Mouse (Mus musculus): ENCODE measurements around the gene C1galt1. TPM values are rescaled to one million over a fixed set of nuclear protein-coding genes. Genes with fewer than 3 reads are reported as not detected.

C1galt1 gene
- polyA plus RNA-seq, 1 experiment from 2014 or later: 5.2 TPM

GRCm38 (mm10) chr6:7830793-7831192 is 13.8 kb upstream of the C1galt1 start:
- DNase-seq (ENCODE audit: low spot score) (no peak), ATAC-seq (no peak)
- Histone ChIP-seq H3K4me2 (replicated peaks; ENCODE audit: low read depth, low read length) (no peak overlapping the region), H3K27me3 (replicated peaks; ENCODE audit: insufficient read depth, low read length) (no peaks in the 10 kb centered on the region), H3K9ac (replicated peaks; ENCODE audit: low read depth) (no peak overlapping the region), H3K4me1 (ENCODE audit: insufficient read depth, low read depth, low read length) (no peaks in the 10 kb centered on the region), H3K4me3 (ENCODE audit: low read depth, low read length) (no peak overlapping the region), H3K36me3 (ENCODE audit: insufficient read depth, low read length) (no peaks in the 10 kb centered on the region), H3K27ac (ENCODE audit: low read length) (no peak overlapping the region), H3K9me3 (ENCODE audit: low read length) (no peaks in the 10 kb centered on the region)
- no peak for TF ChIP-seq EP300 (IDR thresholded peaks at IDR 0.05)
- TF ChIP-seq CTCF (IDR thresholded peaks at IDR 0.05): no peak
- 68% methylated on average over 8 of the region's 8 CpGs for WGBS

GRCm38 (mm10) chr6:7832564-7833175 is 12.0 kb upstream of the C1galt1 start:
- H3K9me3 ChIP-seq (ENCODE audit: low read length): no peaks in the 10 kb centered on the region
- 45% methylated on average over 6 of the region's 6 CpGs for WGBS
- no peak overlapping the region for H3K4me2 ChIP-seq (replicated peaks; ENCODE audit: low read depth, low read length)
- H3K9ac ChIP-seq (replicated peaks; ENCODE audit: low read depth): no peak overlapping the region
- H3K27ac ChIP-seq (ENCODE audit: low read length): no peak overlapping the region
- no peak overlapping the region for H3K4me3 ChIP-seq (ENCODE audit: low read depth, low read length)
- H3K27me3 ChIP-seq (replicated peaks; ENCODE audit: insufficient read depth, low read length): no peaks in the 10 kb centered on the region
- DNase-seq (ENCODE audit: low spot score) (no peak), ATAC-seq (no peak)
- no peaks in the 10 kb centered on the region for H3K36me3 ChIP-seq (ENCODE audit: insufficient read depth, low read length)
- no peak for TF ChIP-seq CTCF (IDR thresholded peaks at IDR 0.05)
- TF ChIP-seq EP300 (IDR thresholded peaks at IDR 0.05): no peak
- H3K4me1 ChIP-seq (ENCODE audit: insufficient read depth, low read depth, low read length): no peaks in the 10 kb centered on the region

- Histone ChIP-seq H3K4me1 (ENCODE audit: insufficient read depth, low read depth, low read length) (0 out of 2 replicates have a peak, but pooled peaks cover 5% of the 10 kb centered on the region), H3K9ac (replicated peaks; ENCODE audit: low read depth) (no peak overlapping the region), H3K4me3 (ENCODE audit: low read depth, low read length) (peak overlapping the region; percentile 93), H3K27ac (ENCODE audit: low read length) (peak overlapping the region; percentile 97), H3K36me3 (ENCODE audit: insufficient read depth, low read length) (no peaks in the 10 kb centered on the region), H3K4me2 (replicated peaks; ENCODE audit: low read depth, low read length) (peak overlapping the region; percentile 70; the same call in 1 of the 2 replicates), H3K9me3 (ENCODE audit: low read length) (no peaks in the 10 kb centered on the region), H3K27me3 (replicated peaks; ENCODE audit: insufficient read depth, low read length) (no peaks in the 10 kb centered on the region)
- no peak for ATAC-seq
- 44% methylated on average over 10 of the region's 10 CpGs for WGBS
- DNase-seq (ENCODE audit: low spot score): no peak
- TF ChIP-seq CTCF (IDR thresholded peaks at IDR 0.05): no peak
- no peak for TF ChIP-seq EP300 (IDR thresholded peaks at IDR 0.05)
These were observed 773 bp upstream of the C1galt1 start for GRCm38 (mm10) chr6:7843726-7844411.

- peak overlapping the region; percentile 93 for H3K4me3 ChIP-seq (ENCODE audit: low read depth, low read length)
- TF ChIP-seq EP300 (IDR thresholded peaks at IDR 0.05) (no peak), CTCF (IDR thresholded peaks at IDR 0.05) (peak; percentile 70)
- no peaks in the 10 kb centered on the region for H3K27me3 ChIP-seq (replicated peaks; ENCODE audit: insufficient read depth, low read length)
- no peaks in the 10 kb centered on the region for H3K9me3 ChIP-seq (ENCODE audit: low read length)
- peak overlapping the region; percentile 97 for H3K27ac ChIP-seq (ENCODE audit: low read length)
- 0 out of 2 replicates have a peak, but pooled peaks cover 5% of the 10 kb centered on the region for H3K4me1 ChIP-seq (ENCODE audit: insufficient read depth, low read depth, low read length)
- WGBS: 2% methylated on average over 18 of the region's 33 CpGs
- no peaks in the 10 kb centered on the region for H3K36me3 ChIP-seq (ENCODE audit: insufficient read depth, low read length)
- peak overlapping the region; percentile 70 for H3K4me2 ChIP-seq (replicated peaks; ENCODE audit: low read depth, low read length)
- ATAC-seq (peak; percentile 99), DNase-seq (ENCODE audit: low spot score) (peak; percentile 97)
- H3K9ac ChIP-seq (replicated peaks; ENCODE audit: low read depth): peak overlapping the region; percentile 84
These were observed 235 bp upstream of the C1galt1 start for GRCm38 (mm10) chr6:7844412-7844801.

GRCm38 (mm10) chr6:7845680-7846017 is 1.0 kb downstream of the C1galt1 start:
- no peaks in the 10 kb centered on the region for H3K9me3 ChIP-seq (ENCODE audit: low read length)
- H3K36me3 ChIP-seq (ENCODE audit: insufficient read depth, low read length): no peaks in the 10 kb centered on the region
- TF ChIP-seq CTCF (IDR thresholded peaks at IDR 0.05) (no peak), EP300 (IDR thresholded peaks at IDR 0.05) (no peak)
- peak overlapping the region; percentile 93 for H3K4me3 ChIP-seq (ENCODE audit: low read depth, low read length)
- 0 out of 2 replicates have a peak, but pooled peaks cover 5% of the 10 kb centered on the region for H3K4me1 ChIP-seq (ENCODE audit: insufficient read depth, low read depth, low read length)
- WGBS: 4% methylated on average over 6 of the region's 6 CpGs
- no peaks in the 10 kb centered on the region for H3K27me3 ChIP-seq (replicated peaks; ENCODE audit: insufficient read depth, low read length)
- peak overlapping the region; percentile 70 for H3K4me2 ChIP-seq (replicated peaks; ENCODE audit: low read depth, low read length)
- ATAC-seq: no peak
- H3K27ac ChIP-seq (ENCODE audit: low read length): no peak overlapping the region
- H3K9ac ChIP-seq (replicated peaks; ENCODE audit: low read depth): peak overlapping the region; percentile 84
- peak; percentile 42 for DNase-seq (ENCODE audit: low spot score)

- 68% methylated on average over 8 of the region's 8 CpGs for WGBS
- Histone ChIP-seq H3K36me3 (ENCODE audit: insufficient read depth, low read length) (no peaks in the 10 kb centered on the region), H3K4me3 (ENCODE audit: low read depth, low read length) (no peak overlapping the region), H3K27ac (ENCODE audit: low read length) (no peak overlapping the region), H3K4me1 (ENCODE audit: insufficient read depth, low read depth, low read length) (0 out of 2 replicates have a peak, but pooled peaks cover 5% of the 10 kb centered on the region), H3K27me3 (replicated peaks; ENCODE audit: insufficient read depth, low read length) (no peaks in the 10 kb centered on the region), H3K4me2 (replicated peaks; ENCODE audit: low read depth, low read length) (no peak overlapping the region), H3K9me3 (ENCODE audit: low read length) (no peaks in the 10 kb centered on the region), H3K9ac (replicated peaks; ENCODE audit: low read depth) (no peak overlapping the region)
- no peak for DNase-seq (ENCODE audit: low spot score)
- no peak for TF ChIP-seq CTCF (IDR thresholded peaks at IDR 0.05)
- no peak for TF ChIP-seq EP300 (IDR thresholded peaks at IDR 0.05)
- ATAC-seq: no peak
These were observed 2.2 kb downstream of the C1galt1 start for GRCm38 (mm10) chr6:7846726-7847439.
